Mouse (Mus musculus) liver, postnatal 0 days (tissue): ENCODE results near the gene Mrpl11.

Experiments
- CTCF ChIP-seq: sonication (generic); IDR thresholded peaks from 2 replicates; pipeline ENCODE4 v1.5.1; 2016; ENCODE audit warnings: antibody characterized with exemption, low read depth
- EP300 ChIP-seq: IDR thresholded peaks from 2 replicates; pipeline ENCODE4 v1.6.1; 2016; ENCODE audit warnings: antibody characterized with exemption, low read depth, mild to moderate bottlenecking

GRCm38 (mm10) chr19:4999445-5000140 is 37.6 kb downstream of the Mrpl11 start:
- TF ChIP-seq CTCF: no peak
- no peak for TF ChIP-seq EP300
